Mouse (Mus musculus) cerebellum, postnatal 4 days (tissue): ENCODE measurements around the gene Polr1d.
A peak's percentile ranks its signal among the peaks of the same experiment; 100 is the strongest.

ENCODE experiments used
- DNase-seq, 2 experiments: peaks; one replicate each; pipeline ENCODE4 v3.0.0; 2022; ENCODE audit warnings: low spot score in 2 of 2, mixed read lengths in 1 of 2

Gene Polr1d

GRCm38 (mm10) chr5:147055572-147056245 lies 21.1 kb upstream of the Polr1d start:
- DNase-seq: no peak

DNA sequence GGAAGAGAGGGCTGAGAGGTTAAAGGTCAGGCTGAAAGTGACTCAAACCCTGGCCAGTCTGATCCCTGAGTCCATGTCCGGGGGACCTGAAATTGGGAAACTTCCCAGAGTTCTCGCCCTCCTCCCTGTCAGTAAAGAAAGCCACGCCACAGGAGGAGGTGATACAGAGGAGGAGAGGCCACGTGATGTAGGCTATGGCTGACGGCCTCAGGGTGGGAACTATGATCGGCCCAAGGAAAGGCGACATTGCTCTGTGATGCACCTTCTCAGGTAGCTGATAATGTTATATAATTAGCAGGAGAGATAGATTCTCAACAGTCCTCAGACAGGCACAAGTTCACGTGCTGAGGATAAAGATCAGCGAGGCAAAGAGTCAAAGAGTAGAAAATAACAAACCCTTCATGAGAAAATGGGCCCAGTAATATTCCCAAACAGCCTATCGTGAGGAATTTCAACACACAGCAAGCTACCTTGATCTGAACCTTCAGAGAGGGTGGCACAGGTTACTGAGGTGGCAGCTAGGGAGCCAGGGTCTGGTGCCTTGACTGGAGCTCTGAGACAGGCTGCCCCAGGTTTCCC lies 20.0 kb upstream of the Polr1d start:
- DNase-seq: no peak

GRCm38 (mm10) chr5:147057626-147058414 lies 19.0 kb upstream of the Polr1d start:
- DNase-seq: no peak

DNA sequence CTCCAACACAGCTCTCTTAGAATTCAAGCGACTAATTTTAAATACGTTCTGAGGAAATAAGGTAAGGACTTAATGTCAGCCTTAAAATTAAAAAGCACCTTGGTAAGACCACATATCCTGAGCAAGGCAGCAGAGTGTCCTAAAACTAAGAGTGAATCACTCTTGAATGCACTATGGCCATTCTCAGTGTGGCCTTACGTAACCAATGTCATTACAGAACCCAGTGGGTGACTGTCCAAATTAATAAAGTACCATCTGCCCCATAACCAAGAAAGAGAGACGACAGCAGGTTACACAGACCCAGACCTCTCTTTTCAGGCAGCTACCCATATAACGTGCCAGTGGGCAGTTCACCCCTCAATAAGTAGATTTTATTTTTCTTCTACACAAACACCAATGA lies 18.2 kb upstream of the Polr1d start:
- no peak for DNase-seq

DNA sequence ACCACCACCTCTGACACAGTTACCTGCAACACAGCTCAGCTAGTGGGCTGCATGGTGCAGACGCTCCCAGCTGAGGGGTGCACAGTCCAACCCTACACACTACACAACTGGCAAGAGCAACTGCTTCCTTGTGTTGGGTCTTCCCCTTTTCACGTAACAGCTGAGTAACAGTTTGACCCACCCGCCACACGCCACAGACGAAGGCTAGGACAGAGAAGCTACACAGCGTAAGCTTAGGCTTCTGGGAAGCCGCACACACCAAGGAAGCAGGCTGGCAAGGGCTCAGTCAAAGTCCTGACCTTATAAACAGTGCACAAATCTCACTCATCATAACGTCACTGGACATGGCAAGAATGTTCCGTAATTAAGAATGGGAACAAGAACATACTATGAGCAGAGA lies 17.5 kb upstream of the Polr1d start:
- DNase-seq: no peak

- DNase-seq: no peak
These were observed 16.8 kb upstream of the Polr1d start for GRCm38 (mm10) chr5:147060024-147060423.

- DNase-seq: no peak
These were observed 13.6 kb upstream of the Polr1d start for GRCm38 (mm10) chr5:147063215-147063661.

- DNase-seq: no peak
These were observed 10.7 kb upstream of the Polr1d start for GRCm38 (mm10) chr5:147066129-147066528.

GRCm38 (mm10) chr5:147066965-147067364 lies 9.9 kb upstream of the Polr1d start:
- DNase-seq: no peak

DNA sequence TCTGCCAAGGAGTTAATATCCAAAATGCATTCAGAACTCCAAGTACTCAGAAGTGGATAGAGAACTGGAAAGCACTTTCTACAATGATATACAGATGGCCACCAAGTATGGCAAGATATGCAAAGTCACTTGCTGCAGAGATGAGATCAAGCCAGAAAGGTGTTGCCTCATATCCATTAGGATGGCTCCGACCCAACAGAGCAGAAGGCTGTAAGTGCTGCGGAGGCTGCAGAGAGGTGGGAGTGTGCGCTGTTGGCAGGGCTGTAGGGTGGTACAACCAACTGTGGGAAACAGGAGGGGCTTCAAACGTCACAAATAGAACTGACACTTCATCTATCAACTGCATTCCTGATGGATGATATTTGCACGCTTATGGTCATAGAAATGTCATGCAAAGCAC lies 8.0 kb upstream of the Polr1d start:
- DNase-seq: no peak

DNA sequence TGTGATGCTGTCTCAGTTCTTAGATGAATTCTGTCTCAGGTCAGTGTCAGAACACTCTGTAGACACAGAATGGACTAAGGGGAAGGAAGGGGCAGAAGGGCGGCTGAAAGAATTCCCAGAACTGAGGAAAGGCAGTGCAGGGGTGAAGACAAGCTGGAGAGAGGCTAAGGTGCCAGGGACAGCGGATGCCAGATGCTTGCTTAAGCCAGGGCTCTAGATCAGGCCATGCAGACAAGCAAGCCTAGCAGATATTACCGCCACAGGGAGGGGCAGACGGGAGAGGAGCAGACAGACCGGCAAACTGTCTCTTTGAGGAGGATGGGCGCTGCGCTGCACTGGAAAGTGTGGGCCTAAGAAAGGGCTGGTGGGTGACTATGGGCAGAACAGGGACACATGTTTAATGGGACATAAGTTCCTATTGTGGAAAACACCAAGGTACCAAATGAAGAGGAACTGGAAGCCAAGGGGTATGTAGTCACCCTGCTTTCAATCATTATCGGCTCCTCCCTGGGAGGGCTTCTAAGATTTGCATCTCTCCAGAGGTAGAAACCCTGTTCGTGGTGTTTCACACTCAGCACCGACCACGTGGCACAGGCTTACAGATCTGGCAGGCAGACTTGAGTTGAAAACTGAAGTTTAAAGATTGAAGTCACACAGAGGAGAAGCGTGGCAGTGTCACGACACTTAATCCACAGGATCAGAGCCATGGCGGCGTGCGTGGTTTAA lies 5.9 kb upstream of the Polr1d start:
- no peak for DNase-seq

DNA sequence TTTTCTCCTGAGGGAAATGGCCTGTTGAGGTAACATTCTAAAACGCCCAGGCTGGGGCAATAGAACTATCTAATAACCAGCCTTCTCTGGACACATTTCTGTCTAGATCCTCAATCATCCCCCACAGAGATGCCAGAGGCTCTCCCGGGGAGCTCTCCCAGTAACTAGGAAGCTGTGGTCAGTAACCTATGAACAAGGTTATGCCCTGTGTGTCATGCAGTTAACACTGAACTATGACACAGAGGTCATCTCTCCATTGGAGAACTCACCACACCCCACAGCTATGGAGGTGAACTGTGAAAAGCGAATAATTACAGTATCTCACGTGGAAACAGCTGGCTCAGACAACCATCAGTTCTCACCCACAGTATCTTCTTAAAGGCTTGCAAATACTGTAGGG lies 5.0 kb upstream of the Polr1d start:
- no peak for DNase-seq

- no peak for DNase-seq
These were observed 3.0 kb upstream of the Polr1d start for GRCm38 (mm10) chr5:147073805-147074204.

- no peak for DNase-seq
These were observed 1.5 kb upstream of the Polr1d start for GRCm38 (mm10) chr5:147075103-147076025.

- DNase-seq: peak; percentile 98
These were observed 638 bp upstream of the Polr1d start, which contains the start of gene Lnx2 for GRCm38 (mm10) chr5:147076026-147076798. TSS of gene Lnx2 (minus strand) at chr5:147076586.

- peak; percentile 61 to 89 for DNase-seq
These were observed 620 bp downstream of the Polr1d start for GRCm38 (mm10) chr5:147077305-147078034.

DNA sequence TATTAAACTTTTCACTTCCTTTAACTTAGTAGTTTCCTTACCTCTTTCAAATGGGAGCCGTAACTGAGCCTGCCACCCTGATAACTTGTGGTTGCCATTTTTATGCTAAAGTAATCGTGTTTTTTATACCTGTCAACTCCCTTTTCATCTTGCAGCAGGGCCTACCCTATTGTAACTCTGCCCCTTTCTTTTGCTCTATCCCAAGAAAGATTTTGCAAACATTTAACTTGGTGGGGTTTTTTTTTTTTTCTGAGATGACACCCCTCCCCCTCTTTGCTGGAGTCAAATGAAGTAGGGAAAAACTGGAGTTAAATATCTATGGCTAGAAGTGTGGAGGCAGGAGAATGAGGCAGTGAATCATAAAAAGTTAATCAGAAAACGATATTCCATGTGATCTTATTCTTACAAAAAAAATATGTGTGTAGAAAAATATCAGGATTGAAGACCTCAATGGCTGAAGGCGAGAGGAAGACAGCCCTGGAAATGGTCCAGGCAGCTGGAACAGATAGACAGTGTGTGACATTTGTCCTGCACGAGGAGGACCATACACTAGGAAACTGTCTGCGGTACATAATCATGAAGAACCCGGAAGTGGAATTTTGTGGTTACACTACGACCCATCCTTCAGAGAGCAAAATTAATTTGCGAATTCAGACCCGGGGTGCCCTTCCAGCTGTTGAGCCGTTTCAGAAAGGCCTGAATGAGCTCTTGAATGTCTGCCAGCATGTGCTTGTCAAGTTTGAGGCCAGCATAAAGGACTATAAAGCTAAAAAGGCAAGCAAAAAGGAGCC lies 1.5 kb downstream of the Polr1d start:
- DNase-seq: no peak

GRCm38 (mm10) chr5:147085201-147085894 lies 8.5 kb downstream of the Polr1d start:
- DNase-seq: peak in 1 of 2 experiments; percentile 79
